Mouse (Mus musculus) kidney, postnatal 36 days (tissue): Measurements from ENCODE around the gene Dlx6.
A peak's percentile ranks its signal among the peaks of the same experiment; 100 is the strongest.

Experiments used
- DNase-seq, 2 experiments: peaks; one replicate each; pipeline ENCODE4 v3.0.0; 2021 to 2022; ENCODE audit warnings: mixed read lengths in 2 of 2

The Dlx6 gene

DNA sequence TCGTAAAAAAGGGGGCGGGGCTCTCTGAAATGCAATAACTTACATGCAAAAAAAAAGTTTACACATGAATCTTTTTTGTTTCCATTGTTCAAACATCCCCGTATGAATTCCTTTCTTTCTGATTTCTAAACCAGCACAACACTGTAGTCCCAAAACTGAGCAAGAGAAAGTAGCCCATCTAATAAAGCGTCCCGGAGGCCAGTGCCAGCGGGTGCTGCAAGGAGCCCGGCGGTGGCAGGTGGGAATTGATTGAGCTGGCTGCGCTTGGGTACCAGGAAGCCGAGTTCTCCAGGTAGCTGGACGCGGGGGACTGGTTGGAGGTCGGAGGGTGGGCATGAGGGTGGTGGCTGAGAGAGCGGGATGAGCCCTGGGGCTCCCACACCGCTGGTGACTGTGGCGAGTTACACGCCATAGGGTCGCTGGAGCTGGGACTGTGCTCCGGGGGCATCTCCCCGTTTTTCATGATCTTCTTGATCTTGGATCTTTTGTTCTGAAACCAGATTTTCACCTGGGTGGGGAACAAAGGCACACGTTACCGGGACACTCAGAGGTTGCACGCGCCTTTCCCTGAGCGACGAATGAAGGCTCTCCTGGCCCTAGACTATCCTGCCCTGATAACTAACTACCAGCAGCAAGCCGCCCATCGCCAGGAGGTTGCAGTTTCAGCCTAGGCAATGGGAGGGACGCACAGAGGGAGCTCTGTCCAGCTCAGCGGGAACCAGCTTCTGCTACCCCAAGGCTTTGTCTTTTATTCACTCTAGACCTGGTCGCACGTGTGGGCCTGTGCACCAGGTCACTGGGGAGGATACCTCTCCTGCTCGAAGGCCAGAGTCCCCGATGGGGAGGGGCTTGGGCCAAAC is 15.1 kb downstream of the Dlx6 start:
- DNase-seq: no peak

DNA sequence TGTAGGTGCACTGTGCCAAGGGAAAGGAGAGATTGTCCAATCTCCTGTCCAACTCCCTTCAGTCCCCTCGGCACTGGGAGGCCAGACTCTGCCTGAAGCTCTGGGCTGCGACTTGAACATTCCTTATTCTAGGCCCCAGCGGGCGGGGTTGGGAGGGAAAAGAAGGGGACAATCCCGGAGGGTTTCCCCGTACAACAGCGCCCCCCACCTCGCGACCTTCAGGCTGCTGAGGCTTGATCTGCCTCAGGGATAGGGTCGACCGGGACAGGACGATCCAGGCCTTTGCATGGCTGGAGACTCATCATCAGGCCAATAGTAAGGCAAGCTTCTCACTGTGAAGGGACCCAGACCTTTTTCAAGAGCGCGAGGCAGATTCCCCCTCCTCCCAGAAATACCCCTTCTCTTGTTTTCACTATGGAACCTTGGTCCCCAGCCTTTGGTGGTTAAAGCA is 15.7 kb downstream of the Dlx6 start:
- no peak for DNase-seq

DNA sequence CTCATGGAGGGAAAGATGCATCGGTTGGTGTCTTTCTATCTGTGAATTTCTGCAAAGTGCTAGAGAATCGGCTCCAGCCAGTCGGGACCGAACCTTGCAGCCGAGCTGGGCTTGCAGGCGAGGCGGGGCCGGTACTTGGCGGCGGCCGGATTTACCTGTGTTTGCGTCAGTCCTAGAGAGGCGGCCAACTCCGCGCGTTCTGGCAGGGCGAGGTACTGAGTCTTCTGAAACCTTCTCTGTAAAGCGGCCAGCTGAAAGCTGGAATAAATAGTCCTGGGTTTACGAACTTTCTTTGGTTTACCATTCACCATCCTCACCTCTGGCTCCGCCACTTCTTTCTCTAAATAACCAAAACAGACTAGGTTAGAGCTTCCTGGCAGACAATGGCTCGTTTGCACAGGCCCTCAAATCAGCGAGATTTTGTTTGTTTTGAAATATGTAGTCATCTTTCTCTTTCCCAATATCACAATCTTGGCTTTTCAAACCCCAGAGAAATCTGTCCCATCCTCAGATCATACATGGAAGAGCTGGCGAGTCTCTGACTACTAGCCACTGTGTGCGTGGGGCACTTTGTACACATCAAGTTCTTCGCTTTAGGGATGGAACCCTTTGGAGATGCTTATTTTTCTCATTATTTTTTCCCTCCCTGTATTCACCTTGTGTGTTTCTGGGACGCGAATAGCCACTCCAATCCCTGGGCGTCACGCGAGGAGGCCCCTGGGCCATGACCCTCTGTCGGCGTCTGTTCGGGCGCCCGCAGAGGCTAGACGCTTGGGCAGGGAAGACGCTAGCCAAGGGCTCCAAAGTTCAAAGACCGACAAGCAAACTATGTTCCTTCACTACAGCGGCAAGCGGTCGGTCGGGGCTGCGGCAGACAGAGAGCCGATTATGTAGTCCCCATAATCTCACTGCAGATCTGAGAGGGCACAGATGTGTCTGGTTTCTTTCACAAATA is 16.5 kb downstream of the Dlx6 start:
- peak; percentile 46 to 64 for DNase-seq

DNA sequence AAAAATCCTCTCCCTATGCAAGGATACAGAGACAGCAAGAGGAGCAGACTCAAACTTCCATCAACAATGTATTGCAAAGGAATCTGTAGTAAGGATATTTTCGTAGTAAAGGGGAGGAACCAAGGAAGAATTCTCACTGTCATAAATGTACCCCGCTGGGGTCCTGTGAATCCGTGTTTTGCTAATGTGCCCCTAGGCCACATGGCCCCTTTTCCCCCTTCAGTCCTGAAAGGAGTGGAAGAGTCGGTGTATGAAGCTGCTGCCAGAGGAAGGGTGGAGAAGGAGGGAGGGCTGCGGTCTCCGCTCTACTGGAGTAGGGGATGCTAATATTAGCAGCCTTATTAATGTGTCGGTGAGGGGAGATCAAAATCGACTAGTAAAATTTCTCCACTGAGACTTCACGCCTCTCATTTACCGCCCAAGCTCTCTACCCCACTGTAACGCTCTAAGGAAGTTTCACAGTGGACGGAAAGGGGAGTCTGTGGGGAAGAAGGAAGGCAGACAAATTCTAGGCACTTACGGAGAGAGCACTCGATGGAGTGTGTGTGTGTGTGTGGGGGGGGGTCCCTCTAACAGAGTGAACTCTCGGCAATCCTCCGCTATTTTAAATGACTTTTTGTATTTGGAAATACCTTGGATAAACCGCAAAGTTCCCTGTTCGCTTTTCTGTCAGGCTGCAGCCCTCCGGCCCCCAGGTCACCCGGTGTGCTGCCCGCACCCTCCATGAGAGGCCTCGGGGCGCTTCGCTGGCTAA is 17.4 kb downstream of the Dlx6 start:
- DNase-seq: no peak

DNA sequence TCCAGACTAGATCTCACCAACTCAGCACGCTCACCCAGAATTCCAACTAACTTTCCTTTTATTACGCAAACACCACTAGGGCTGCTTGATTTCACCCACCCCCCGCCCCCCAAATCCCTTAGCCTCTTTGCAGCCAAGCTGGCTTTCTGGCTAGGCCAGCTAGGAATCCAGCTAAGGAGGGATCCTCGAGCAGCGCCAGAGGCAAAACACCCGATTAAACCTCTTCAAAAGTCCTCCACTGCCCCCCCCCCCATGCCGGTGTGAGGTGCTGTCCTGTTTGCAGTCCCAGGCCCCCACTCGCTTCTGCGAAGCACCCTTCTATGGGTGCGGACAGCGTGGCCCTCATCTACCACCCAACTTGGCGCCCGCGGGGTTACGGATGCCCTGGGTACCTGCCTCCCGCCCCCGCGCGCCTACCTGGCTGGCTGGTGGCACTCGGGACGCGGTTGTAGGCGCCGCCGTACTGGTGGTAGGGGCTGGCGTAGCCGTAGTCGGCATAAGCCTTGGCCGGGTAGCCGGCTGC is 18.0 kb downstream of the Dlx6 start:
- DNase-seq: no peak

DNA sequence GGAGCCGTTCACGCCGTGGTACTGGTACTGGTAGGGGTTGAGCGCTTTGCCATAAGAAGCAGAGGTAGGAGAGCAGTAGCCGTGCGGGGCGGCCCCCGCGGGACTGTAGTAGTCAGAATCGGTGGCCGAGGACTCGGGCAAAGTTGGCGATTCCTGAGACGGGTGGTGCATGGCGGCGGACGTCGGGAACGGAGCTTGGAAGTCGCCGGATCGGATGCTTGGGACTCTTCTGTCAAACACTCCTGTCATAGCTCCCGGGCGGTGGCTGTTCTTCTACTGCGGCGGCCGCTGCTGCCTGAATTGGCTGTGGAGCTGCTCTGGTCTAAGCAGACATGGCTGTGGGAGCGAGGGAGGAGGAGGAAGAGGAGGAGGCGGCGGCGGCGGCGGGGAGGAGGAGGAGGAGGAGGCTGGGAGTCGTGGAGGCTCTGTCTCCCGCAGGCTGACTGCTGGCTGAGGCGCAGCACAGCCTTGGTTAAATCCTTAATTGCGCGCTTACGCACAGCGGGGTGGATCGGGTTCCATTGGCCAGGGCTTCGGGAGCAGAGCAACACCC is 18.6 kb downstream of the Dlx6 start, which contains the start of gene Dlx5:
TSS of gene Dlx5 (minus strand) at position 448 of the 553 bp plus-strand sequence.
- no peak for DNase-seq

DNA sequence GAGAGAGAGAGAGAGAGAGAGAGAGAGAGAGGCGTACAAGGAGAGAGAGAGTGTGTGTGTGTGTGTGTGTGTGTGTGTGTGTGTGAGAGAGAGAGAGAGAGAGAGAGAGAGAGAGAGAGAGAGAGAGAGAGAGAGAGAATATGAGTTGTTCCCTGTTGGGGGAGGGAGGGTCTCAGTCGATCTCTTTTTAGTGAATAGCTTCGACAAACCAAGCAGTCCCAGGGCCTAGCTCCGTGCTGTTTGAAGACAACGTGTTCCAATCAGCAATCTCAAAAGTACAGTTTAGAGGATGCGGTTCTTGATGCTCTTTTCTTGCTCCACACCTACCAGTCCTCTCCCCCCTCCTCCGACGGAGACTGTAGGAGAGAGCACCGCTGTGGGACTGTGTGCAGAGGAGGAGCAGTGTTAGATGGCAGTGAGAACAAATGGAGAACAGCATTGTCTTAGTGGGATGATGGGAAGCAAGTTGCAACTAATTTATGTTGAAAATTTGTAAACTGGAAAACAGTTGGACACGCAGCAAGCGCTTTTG is 19.2 kb downstream of the Dlx6 start:
- DNase-seq: no peak

DNA sequence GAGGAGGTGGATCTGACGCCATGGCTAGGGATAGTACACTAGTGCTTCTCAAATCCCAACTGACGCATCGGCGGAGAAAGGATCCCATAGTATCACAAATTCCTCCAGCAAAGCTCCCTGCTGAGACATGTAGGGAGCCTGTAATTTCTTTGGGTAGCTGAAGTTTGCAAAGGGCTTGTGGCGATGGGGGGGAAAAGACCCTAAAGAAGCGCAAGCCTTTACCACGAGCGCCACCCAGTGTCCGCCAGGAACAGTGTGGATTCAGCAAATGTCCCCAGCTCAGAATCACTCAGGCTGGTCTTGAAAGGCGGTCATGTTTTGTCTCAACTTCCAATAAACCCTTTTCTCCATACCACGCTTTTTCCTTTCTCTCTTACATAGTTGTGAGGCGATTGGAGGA is 21.8 kb downstream of the Dlx6 start:
- peak in 1 of 2 experiments; percentile 76 for DNase-seq

DNA sequence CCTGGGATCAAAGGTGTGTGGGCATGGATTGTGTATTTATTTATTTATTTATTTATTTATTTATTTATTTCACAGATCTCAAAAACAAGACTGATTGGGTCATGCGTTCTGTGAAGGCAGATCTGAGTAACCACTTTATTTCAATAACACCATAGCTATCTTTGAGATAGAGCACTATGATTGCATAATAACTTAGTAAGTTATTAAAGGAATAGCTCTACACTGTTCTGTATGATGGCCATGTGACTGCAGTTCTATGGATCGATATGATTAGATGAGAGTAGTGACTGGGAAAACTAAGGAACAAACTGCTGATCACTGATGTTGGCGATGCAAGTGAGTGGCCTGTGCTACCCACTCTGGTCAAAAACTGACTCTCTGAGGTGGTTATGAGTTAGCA is 23.1 kb downstream of the Dlx6 start:
- no peak for DNase-seq

DNA sequence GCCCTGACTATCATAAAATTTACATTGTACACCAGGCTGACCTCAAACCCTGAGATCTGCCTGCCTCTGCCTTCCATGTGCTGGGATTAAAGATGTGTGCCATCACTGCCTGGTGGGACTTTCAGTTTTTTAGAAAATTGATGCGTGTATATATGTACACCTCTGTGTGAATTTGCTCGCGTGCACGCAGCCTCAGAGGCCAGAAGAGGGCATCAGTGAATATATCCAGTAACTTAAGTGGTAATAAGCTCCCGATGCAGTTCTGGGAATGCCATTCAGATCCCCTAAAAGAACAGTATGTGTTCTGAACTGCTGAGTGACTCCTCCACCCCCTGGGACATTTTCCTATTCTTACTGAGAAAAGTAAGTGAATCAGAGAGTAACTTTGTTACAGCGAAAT is 26.9 kb downstream of the Dlx6 start:
- DNase-seq: no peak

DNA sequence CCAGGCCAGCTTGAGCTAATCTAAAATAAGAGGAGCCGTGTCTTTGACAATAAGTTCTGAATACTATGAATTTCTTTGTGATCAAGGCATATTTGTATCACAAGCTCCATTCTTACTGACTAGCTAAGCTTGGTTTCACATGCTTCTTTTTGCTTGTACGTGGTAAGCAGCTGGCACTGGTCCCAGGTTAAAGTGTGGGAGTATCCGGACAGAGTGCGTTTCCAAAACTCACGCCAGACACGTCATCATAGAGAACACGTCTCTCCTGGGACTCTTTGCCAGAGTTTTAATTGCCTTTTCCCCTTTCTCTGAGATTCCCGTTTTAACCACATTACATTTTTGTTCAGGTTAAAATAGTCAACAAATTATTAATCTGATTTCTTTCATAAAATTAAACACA is 46.5 kb downstream of the Dlx6 start:
- DNase-seq: peak; percentile 47 to 74

DNA sequence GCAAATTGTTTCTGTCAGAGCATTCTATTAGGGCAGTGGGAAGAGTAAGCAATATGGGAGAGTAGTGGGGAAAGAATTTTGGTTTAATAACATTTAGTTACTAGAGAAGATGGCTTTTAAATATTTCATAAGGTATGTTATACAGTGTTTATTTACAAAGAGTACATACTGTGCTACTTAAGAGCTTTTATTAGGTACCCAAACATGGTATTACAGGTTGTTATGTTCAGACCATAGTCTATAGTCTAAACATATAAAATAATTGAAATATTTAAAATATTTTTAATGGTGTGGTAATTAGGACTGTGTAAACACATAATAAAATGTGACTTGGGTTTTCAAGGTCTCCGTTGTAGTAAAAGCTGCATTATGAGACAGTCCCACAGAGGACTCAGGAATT is 51.2 kb downstream of the Dlx6 start:
- DNase-seq: no peak

DNA sequence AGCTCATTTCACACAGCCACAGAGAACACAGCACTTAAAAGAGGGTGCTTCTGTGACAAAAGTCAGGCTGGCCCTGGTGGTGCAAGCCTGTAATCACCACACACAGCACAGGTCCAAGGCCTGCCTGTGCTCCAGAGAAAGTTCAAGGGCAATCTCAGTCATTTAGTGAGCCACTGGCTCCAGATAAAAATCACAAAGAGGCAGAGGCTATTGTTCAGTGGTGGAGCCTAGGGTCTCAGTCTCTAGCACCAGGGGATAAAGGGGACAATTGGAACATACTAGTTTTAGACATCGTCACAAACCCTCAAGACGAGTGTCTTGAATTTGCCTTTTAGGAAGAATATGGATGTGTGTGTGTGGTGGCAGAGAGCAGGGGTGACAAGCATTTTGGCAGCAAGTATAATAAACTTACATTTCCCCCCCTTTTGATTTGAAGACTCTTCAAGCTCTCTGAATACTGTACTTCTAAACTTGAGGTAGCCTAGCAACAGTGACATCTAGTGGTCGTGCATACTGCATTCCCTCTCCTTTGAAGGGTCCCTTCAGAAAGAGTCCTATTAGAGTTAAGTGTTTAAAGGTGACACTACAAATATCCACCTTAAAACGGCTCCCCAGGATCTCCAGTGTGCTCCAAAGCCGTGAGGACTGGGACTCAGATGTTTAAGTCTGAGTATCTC is 51.9 kb downstream of the Dlx6 start:
- peak; percentile 27 to 56 for DNase-seq

DNA sequence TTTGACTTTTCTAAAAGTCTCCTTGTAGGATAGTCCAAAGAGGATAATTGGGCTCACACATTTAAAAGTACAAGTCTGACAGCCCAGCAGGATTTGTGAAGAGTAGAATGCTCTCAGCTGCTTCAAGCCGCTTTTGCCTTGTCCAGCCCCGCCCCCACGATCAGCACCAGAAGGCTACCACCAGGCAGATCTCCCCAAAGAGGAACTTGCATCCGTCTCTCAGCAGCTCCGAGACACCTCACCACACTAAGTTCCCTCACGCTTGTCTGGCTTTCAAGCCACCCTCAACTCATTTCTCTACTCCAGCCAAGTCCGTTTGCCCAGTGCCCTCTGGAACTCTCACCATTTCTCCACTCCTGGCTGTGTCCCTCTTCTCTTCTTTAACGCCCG is 52.4 kb downstream of the Dlx6 start:
- peak in 1 of 2 experiments; percentile 1 for DNase-seq

DNA sequence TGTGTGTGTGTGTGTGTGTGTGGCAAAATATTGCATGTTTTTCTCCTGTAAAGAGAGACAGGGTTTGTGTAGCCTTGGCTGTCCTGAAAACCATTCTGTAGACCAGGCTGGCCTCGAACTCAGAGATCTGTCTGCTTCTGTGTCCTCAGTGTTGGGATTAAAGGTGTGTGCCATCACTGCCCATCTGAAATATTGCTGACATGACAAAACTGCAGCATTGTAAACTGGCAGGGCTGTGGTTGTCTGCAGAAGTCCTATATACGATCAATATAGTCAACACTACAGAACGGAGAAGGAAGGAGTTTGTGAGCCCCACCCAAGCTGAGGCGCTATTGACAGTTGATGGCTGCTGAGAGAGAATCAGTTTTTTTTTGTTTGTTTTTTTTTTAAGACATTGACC is 54.2 kb downstream of the Dlx6 start:
- DNase-seq: no peak
